In the genomic region with DNA sequence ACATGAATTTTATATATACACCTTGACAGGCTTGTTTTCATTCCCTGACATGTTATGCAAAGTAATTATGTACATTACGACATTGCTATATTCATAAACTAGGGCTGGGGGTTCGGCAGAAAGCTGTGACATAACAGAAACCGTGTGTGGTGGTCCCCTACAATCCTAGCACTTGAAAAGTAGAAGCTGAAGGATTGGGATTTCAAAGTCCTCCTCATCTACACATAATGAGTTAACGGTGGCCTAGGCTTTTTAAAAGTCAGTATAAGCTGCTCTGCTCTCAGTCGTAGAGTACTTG, we compare ENCODE assay signal across 18 mouse cellular contexts. TPM values are rescaled to one million over a fixed set of nuclear protein-coding genes. Genes with fewer than 3 reads are reported as not detected.
DNase-seq lines count a peak whose midpoint lies in the region; ATAC-seq and TF ChIP-seq lines count a peak whose summit lies in the region.
"Had no signal": no experiment of that assay in that cellular context is flagged by ENCODE, and none has a peak within 500 bp of the region (broad histone marks: within the 10 kb centered on the region; RNA-seq: fewer than 3 reads in every experiment).

No protein-coding gene starts in this region.

- ATAC-seq in liver, embryonic 12.5 days = no peak
- ATAC-seq in limb, embryonic 15.5 days (ENCODE audit: insufficient number of reproducible peaks, low FRiP score, low TSS enrichment, low read depth) = no peak

- H3K9me3 ChIP-seq in liver, embryonic 12.5 days (replicated peaks) = no peaks in the 10 kb centered on the region
- H3K9me3 ChIP-seq in limb, embryonic 15.5 days = no peaks in the 10 kb centered on the region
- H3K9me3 ChIP-seq: limb, embryonic 12.5 days; neural tube, embryonic 15.5 days had no signal

- peaks cover 38% of the 10 kb centered on the region for H3K4me1 ChIP-seq in liver, embryonic 12.5 days
- peaks cover 7% of the 10 kb centered on the region for H3K4me1 ChIP-seq in limb, embryonic 15.5 days

- TF ChIP-seq CTCF in gastrocnemius, adult 2 months (IDR thresholded peaks at IDR 0.05) = no peak

- H3K27ac ChIP-seq in gastrocnemius, adult 2 months = peak overlapping the region; percentile 79; the same call in 1 of the 2 replicates
- peak overlapping the region; percentile 85 for H3K27ac ChIP-seq in liver, embryonic 12.5 days
- H3K27ac ChIP-seq in limb, embryonic 15.5 days = peak overlapping the region; percentile 33; the same call in 1 of the 2 replicates

- 0 out of 2 replicates have a peak, but pooled peaks cover 7% of the 10 kb centered on the region for H3K27me3 ChIP-seq in liver, embryonic 12.5 days (replicated peaks)
- no peaks in the 10 kb centered on the region for H3K27me3 ChIP-seq in limb, embryonic 15.5 days
- H3K27me3 ChIP-seq: neural tube, embryonic 15.5 days had no signal

- H3K4me3 ChIP-seq in gastrocnemius, adult 2 months = no peak overlapping the region
- no peak overlapping the region for H3K4me3 ChIP-seq in liver, embryonic 12.5 days
- no peak overlapping the region for H3K4me3 ChIP-seq in limb, embryonic 15.5 days
- H3K4me3 ChIP-seq: limb, embryonic 12.5 days; neural tube, embryonic 15.5 days had no signal

- intact Hi-C loops in gastrocnemius, adult 2 months (cut with DNase I) = loop anchor here (5.0 kb wide), 1 partner anchor 36 kb away; no protein-coding TSS in a partner anchor
- intact Hi-C loops in left cerebral cortex, postnatal 10 days (cut with DNase I) = no loop called here

- H3K4me2 ChIP-seq in liver, embryonic 12.5 days = no peak overlapping the region
- H3K4me2 ChIP-seq in limb, embryonic 15.5 days = no peak overlapping the region
- H3K4me2 ChIP-seq: hindbrain, embryonic 14.5 days; limb, embryonic 12.5 days; midbrain, embryonic 11.5 days; neural tube, embryonic 15.5 days had no signal

- 56% methylated on average over 5 of the region's 5 CpGs for WGBS in liver, embryonic 12.5 days (ENCODE audit: insufficient replicate concordance)
- 35% methylated on average over 5 of the region's 5 CpGs for WGBS in limb, embryonic 15.5 days

- peak overlapping the region; percentile 17; the same call in 1 of the 2 replicates for H3K9ac ChIP-seq in liver, embryonic 12.5 days
- no peak overlapping the region for H3K9ac ChIP-seq in limb, embryonic 15.5 days
- H3K9ac ChIP-seq: hindbrain, embryonic 14.5 days; limb, embryonic 12.5 days; neural tube, embryonic 15.5 days had no signal

- no peaks in the 10 kb centered on the region for H3K36me3 ChIP-seq in liver, embryonic 12.5 days
- no peaks in the 10 kb centered on the region for H3K36me3 ChIP-seq in limb, embryonic 15.5 days
- H3K36me3 ChIP-seq: limb, embryonic 12.5 days; neural tube, embryonic 15.5 days had no signal

- no peak for DNase-seq in gastrocnemius, adult 2 months
- no peak for DNase-seq in gastrocnemius, postnatal 10 days
- DNase-seq in liver = no peak
- no peak for DNase-seq in left cerebral cortex, postnatal 10 days (ENCODE audit: extremely low spot score in 1 of 2, low spot score in 2 of 2)
- DNase-seq in neural tube, embryonic 10.5 days (ENCODE audit: extremely low spot score, low spot score) = no peak
- DNase-seq: adrenal gland, postnatal 36 days; kidney, postnatal 10 days; lung, postnatal 14 days; right cerebral cortex, postnatal 4 days; thymus, postnatal 4 days had no signal

RNA-seq across cellular contexts. Expression of gene Tex14, which starts 58.3 kb away (rescaled TPM):
- not detected for total RNA-seq in gastrocnemius, adult 2 months (2021)
- 1 to 10 TPM in 1 of 2 experiments, under 1 TPM in 1; 0.45 to 1.4 TPM for total RNA-seq in gastrocnemius, postnatal 10 days (2021)
- not detected in 2 replicates for polyA plus RNA-seq in liver, embryonic 12.5 days (2016; fragmentation: Nextera tagmentation; extraction: Ambion mirVana)
- polyA plus RNA-seq in limb, embryonic 15.5 days (2015; fragmentation: Nextera tagmentation; extraction: Ambion mirVana) = 0.82 and 2.1 TPM in 2 replicates
- total RNA-seq in left cerebral cortex, postnatal 10 days (2021) = under 1 TPM; 0.36 to 0.56 TPM
- total RNA-seq: granulocyte monocyte progenitor cell, adult 5-6 weeks had no signal
- polyA plus RNA-seq: C2C12 had no signal

RNA-seq across cellular contexts. Expression of gene Rad51c, which starts 58.4 kb away (rescaled TPM):
- under 1 TPM; 0.26 to 0.45 TPM for total RNA-seq in gastrocnemius, adult 2 months (2021)
- total RNA-seq in gastrocnemius, postnatal 10 days (2021) = 1 to 10 TPM; 1.5 to 1.7 TPM
- 5.0 and 5.9 TPM in 2 replicates for polyA plus RNA-seq in liver, embryonic 12.5 days (2016; fragmentation: Nextera tagmentation; extraction: Ambion mirVana)
- 7.6 and 7.8 TPM in 2 replicates for polyA plus RNA-seq in limb, embryonic 15.5 days (2015; fragmentation: Nextera tagmentation; extraction: Ambion mirVana)
- total RNA-seq in left cerebral cortex, postnatal 10 days (2021) = 1 to 10 TPM; 3.4 to 4.8 TPM

Comparison
In these comparisons a context has a peak if more than half of its experiments do, and no peak if none do; other contexts are left out.
1. H3K27ac ChIP-seq: peak in every context shown above with its lines; median percentile 85 in liver, embryonic 12.5 days; 79 in gastrocnemius, adult 2 months; 33 in limb, embryonic 15.5 days.